Mouse (Mus musculus): ENCODE measurements around the gene Fanca. TPM values are rescaled to one million over a fixed set of nuclear protein-coding genes. Genes with fewer than 3 reads are reported as not detected.

Gene Fanca
- polyA plus RNA-seq, 1 experiment from 2014 or later, result 14.4 TPM

DNA sequence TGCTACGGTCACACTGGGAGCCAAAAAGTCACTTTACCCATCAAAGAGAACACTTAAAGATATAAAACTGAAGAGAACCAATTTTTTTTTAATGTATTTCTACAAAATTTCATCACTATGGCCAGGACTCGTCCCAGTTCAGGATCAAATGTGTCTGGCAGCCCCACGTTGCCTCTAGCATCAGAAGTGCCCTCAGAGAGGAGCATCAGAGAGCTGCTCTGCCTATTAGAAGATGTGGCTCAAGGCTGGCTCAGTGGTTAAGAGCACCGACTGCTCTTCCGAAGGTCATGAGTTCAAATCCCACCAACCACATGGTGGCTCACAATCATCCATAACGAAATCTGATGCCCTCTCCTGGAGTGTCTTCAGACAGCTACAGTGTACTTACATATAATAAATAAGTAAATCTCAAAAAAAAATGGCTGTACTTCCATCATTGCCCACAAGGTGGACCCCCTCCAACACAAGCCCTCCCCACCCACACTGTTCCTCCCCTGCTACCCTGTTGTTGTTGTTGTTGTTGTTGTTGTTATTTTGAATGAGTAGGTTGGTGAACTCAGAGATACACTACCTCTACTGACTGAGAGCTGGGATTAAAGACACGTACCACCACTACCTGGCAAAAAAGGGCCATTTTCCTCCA is 1.3 kb upstream of the Fanca start:
- Histone ChIP-seq H3K4me1 (ENCODE audit: control insufficient read depth, low read depth, low read length) (peaks cover 18% of the 10 kb centered on the region), H3K4me2 (ENCODE audit: low read depth, low read length) (peak overlapping the region; percentile 80; the same call in 1 of the 2 replicates), H3K9ac (ENCODE audit: low read depth, low read length) (no peak overlapping the region), H3K27ac (ENCODE audit: low read length) (no peak overlapping the region; the same call in 1 of the 2 replicates), H3K27me3 (ENCODE audit: control insufficient read depth, insufficient read depth, low read depth, low read length) (no peaks in the 10 kb centered on the region), H3K4me3 (ENCODE audit: low read depth, low read length) (no peak overlapping the region), H3K36me3 (ENCODE audit: control insufficient read depth, insufficient read depth) (no peaks in the 10 kb centered on the region), H3K9me3 (replicated peaks; ENCODE audit: control insufficient read depth, low read length) (no peaks in the 10 kb centered on the region)
- 21% methylated on average over 7 of the region's 7 CpGs for WGBS (ENCODE audit: insufficient replicate concordance)
- no peak for ATAC-seq (ENCODE audit: low read depth)

DNA sequence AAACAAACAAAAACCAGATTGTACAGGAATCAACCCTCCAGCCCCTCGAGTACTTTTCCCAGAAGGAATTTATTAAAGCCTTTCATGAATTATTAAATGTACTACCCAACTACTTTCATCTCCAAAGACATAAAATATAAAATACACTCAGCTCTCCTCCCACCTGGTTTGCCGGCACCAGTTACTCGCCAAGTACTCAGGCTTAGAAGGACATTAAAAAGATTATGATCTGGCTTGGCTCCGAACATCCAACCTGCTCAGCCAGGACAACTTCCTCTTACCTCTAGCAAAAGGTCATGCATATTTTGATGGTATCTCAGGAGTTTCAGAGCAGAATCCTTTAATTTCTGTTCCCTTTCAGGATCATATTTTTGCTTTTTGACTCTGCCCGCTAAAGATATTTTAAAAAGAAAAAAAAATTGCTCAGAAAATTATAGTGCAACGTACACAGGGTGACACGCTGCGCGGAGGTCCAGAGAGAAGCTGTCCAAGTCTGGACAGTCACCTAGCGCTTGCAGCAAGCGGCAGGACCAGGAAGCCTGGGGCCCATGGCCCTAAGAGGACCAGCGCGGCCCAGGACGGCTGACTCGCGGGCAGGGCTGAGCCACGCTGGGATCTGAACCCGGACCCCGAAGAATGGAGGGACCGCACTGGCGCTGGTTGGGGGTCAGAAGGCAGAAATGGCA is 452 bp downstream of the Fanca start:
- Histone ChIP-seq H3K9me3 (replicated peaks; ENCODE audit: control insufficient read depth, low read length) (no peaks in the 10 kb centered on the region), H3K4me3 (ENCODE audit: low read depth, low read length) (peak overlapping the region; percentile 86), H3K4me1 (ENCODE audit: control insufficient read depth, low read depth, low read length) (peaks cover 18% of the 10 kb centered on the region), H3K9ac (ENCODE audit: low read depth, low read length) (peak overlapping the region; percentile 77), H3K27ac (ENCODE audit: low read length) (0 out of 2 replicates have a peak overlapping the region, but pooled peaks have one; percentile 31), H3K36me3 (ENCODE audit: control insufficient read depth, insufficient read depth) (no peaks in the 10 kb centered on the region), H3K27me3 (ENCODE audit: control insufficient read depth, insufficient read depth, low read depth, low read length) (no peaks in the 10 kb centered on the region), H3K4me2 (ENCODE audit: low read depth, low read length) (peak overlapping the region; percentile 80)
- 3% methylated on average over 21 of the region's 21 CpGs for WGBS (ENCODE audit: insufficient replicate concordance)
- ATAC-seq (ENCODE audit: low read depth), result peak; percentile 79

GRCm38 (mm10) chr8:123308738-123309137 is 9.6 kb downstream of the Fanca start:
- Histone ChIP-seq H3K27me3 (ENCODE audit: control insufficient read depth, insufficient read depth, low read depth, low read length) (no peaks in the 10 kb centered on the region), H3K4me2 (ENCODE audit: low read depth, low read length) (no peak overlapping the region), H3K4me3 (ENCODE audit: low read depth, low read length) (no peak overlapping the region), H3K27ac (ENCODE audit: low read length) (no peak overlapping the region), H3K9me3 (replicated peaks; ENCODE audit: control insufficient read depth, low read length) (no peaks in the 10 kb centered on the region), H3K4me1 (ENCODE audit: control insufficient read depth, low read depth, low read length) (no peaks in the 10 kb centered on the region), H3K36me3 (ENCODE audit: control insufficient read depth, insufficient read depth) (peaks cover 12% of the 10 kb centered on the region), H3K9ac (ENCODE audit: low read depth, low read length) (no peak overlapping the region)
- no peak for ATAC-seq (ENCODE audit: low read depth)
- WGBS (ENCODE audit: insufficient replicate concordance), result 57% methylated on average over 4 of the region's 4 CpGs

DNA sequence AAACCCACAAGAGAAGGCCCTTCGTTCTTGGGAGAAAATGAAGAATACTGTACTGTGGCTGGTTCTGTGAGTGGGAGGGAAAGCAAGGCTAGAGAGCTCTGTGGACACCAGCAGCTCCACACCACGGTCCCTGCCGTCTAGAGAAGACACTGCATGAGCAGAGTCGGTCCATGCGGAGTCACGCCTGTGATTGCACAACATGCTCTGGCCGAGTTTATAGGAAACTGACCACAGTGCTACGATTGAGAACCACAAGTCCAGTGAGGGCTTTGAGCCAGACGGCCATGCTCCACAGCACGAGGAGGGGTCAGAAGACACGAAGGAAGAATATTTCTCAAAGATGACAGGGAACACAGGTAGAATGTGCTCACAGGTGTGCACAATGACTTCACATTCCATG is 20.1 kb downstream of the Fanca start:
- Histone ChIP-seq H3K36me3 (ENCODE audit: control insufficient read depth, insufficient read depth) (peaks cover 6% of the 10 kb centered on the region; the same call in 1 of the 2 replicates), H3K4me2 (ENCODE audit: low read depth, low read length) (no peak overlapping the region), H3K9me3 (replicated peaks; ENCODE audit: control insufficient read depth, low read length) (no peaks in the 10 kb centered on the region), H3K4me3 (ENCODE audit: low read depth, low read length) (no peak overlapping the region), H3K27ac (ENCODE audit: low read length) (no peak overlapping the region), H3K27me3 (ENCODE audit: control insufficient read depth, insufficient read depth, low read depth, low read length) (no peaks in the 10 kb centered on the region), H3K4me1 (ENCODE audit: control insufficient read depth, low read depth, low read length) (no peaks in the 10 kb centered on the region), H3K9ac (ENCODE audit: low read depth, low read length) (no peak overlapping the region)
- ATAC-seq (ENCODE audit: low read depth), result peak; percentile 50; the same call in 1 of the 2 replicates
- 63% methylated on average over 11 of the region's 11 CpGs for WGBS (ENCODE audit: insufficient replicate concordance)

- 72% methylated on average over 2 of the region's 2 CpGs for WGBS (ENCODE audit: insufficient replicate concordance)
- no peak overlapping the region for H3K4me3 ChIP-seq (ENCODE audit: low read depth, low read length)
- no peak for ATAC-seq (ENCODE audit: low read depth)
- H3K4me1 ChIP-seq (ENCODE audit: control insufficient read depth, low read depth, low read length), result no peaks in the 10 kb centered on the region
- H3K36me3 ChIP-seq (ENCODE audit: control insufficient read depth, insufficient read depth), result peaks cover 6% of the 10 kb centered on the region; the same call in 1 of the 2 replicates
- no peaks in the 10 kb centered on the region for H3K27me3 ChIP-seq (ENCODE audit: control insufficient read depth, insufficient read depth, low read depth, low read length)
- no peak overlapping the region for H3K9ac ChIP-seq (ENCODE audit: low read depth, low read length)
- H3K9me3 ChIP-seq (replicated peaks; ENCODE audit: control insufficient read depth, low read length), result no peaks in the 10 kb centered on the region
- no peak overlapping the region for H3K27ac ChIP-seq (ENCODE audit: low read length)
- H3K4me2 ChIP-seq (ENCODE audit: low read depth, low read length), result no peak overlapping the region
Measured at GRCm38 (mm10) chr8:123292785-123293184, 25.6 kb downstream of the Fanca start.

GRCm38 (mm10) chr8:123292281-123292680 is 26.1 kb downstream of the Fanca start:
- H3K36me3 ChIP-seq (ENCODE audit: control insufficient read depth, insufficient read depth), result peaks cover 6% of the 10 kb centered on the region
- H3K27ac ChIP-seq (ENCODE audit: low read length), result no peak overlapping the region
- no peak overlapping the region for H3K9ac ChIP-seq (ENCODE audit: low read depth, low read length)
- no peaks in the 10 kb centered on the region for H3K9me3 ChIP-seq (replicated peaks; ENCODE audit: control insufficient read depth, low read length)
- no peaks in the 10 kb centered on the region for H3K27me3 ChIP-seq (ENCODE audit: control insufficient read depth, insufficient read depth, low read depth, low read length)
- no peak for ATAC-seq (ENCODE audit: low read depth)
- no peaks in the 10 kb centered on the region for H3K4me1 ChIP-seq (ENCODE audit: control insufficient read depth, low read depth, low read length)
- no peak overlapping the region for H3K4me3 ChIP-seq (ENCODE audit: low read depth, low read length)
- 68% methylated on average over 3 of the region's 3 CpGs for WGBS (ENCODE audit: insufficient replicate concordance)
- no peak overlapping the region for H3K4me2 ChIP-seq (ENCODE audit: low read depth, low read length)

DNA sequence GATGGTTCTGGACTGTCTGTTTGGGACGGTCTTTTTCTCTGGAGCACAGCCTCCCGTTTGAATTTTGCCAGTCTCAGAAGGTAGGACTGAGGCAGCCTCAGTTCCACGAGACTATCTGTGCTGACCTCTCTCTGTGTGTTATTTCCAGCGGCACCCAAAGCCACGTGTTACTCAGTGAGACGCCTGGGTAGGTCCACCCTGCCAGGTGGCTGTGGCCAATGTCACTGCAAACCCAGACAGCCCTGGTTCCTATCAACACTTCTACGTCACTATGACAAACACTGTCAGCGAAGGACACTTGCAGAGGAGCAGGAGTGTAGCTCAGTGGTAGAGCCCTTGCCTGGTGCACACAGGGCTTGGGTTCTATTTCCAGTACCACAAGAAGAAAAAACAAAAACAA is 26.7 kb downstream of the Fanca start:
- Histone ChIP-seq H3K4me3 (ENCODE audit: low read depth, low read length) (no peak overlapping the region), H3K4me1 (ENCODE audit: control insufficient read depth, low read depth, low read length) (no peaks in the 10 kb centered on the region), H3K27ac (ENCODE audit: low read length) (no peak overlapping the region), H3K9ac (ENCODE audit: low read depth, low read length) (no peak overlapping the region), H3K27me3 (ENCODE audit: control insufficient read depth, insufficient read depth, low read depth, low read length) (no peaks in the 10 kb centered on the region), H3K36me3 (ENCODE audit: control insufficient read depth, insufficient read depth) (peaks cover 6% of the 10 kb centered on the region), H3K9me3 (replicated peaks; ENCODE audit: control insufficient read depth, low read length) (no peaks in the 10 kb centered on the region), H3K4me2 (ENCODE audit: low read depth, low read length) (no peak overlapping the region)
- WGBS (ENCODE audit: insufficient replicate concordance), result 80% methylated on average over 8 of the region's 8 CpGs
- no peak for ATAC-seq (ENCODE audit: low read depth)

DNA sequence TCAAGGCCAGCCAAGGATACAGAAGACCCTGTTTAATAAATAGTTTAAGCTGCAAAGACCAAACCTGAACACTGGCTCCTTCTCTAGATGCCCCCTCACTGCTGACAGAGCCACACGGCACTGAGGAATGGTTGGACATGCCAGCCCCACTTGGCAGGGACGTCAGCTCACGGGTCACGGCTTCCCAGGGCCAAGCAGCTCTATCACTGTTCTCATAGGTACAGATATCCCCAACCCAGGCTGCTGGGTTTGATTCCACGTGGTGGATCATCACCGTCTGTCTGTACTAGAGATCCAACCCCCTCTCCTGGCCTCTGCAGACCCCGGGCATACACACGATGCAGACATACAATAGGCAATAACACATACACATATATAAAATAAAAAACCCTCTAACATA is 27.7 kb downstream of the Fanca start:
- ATAC-seq (ENCODE audit: low read depth), result no peak
- H3K36me3 ChIP-seq (ENCODE audit: control insufficient read depth, insufficient read depth), result peaks cover 2% of the 10 kb centered on the region

DNA sequence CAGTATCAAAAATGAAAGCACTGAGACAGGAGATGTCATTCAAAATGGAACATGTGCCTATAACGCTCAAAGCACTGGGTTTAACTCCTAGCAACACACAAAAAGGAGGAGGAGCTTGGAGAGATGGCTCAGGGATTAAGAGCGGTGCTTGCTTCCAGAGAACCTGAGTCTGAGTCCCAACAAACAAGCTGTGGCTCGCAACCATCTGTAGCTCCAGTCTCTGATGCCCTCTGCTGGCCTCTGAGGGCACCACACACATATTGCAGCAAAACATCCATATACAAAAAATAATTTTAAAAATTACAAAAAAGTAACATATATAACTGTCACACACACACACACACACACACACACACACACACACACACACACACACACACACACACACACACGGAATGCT is 28.2 kb downstream of the Fanca start:
- H3K36me3 ChIP-seq (ENCODE audit: control insufficient read depth, insufficient read depth), result peaks cover 2% of the 10 kb centered on the region; the same call in 1 of the 2 replicates
- no peak overlapping the region for H3K4me3 ChIP-seq (ENCODE audit: low read depth, low read length)
- no peaks in the 10 kb centered on the region for H3K4me1 ChIP-seq (ENCODE audit: control insufficient read depth, low read depth, low read length)
- H3K27me3 ChIP-seq (ENCODE audit: control insufficient read depth, insufficient read depth, low read depth, low read length), result no peaks in the 10 kb centered on the region
- ATAC-seq (ENCODE audit: low read depth), result no peak
- no peak overlapping the region for H3K27ac ChIP-seq (ENCODE audit: low read length)
- WGBS (ENCODE audit: insufficient replicate concordance), result 77% methylated on average over 4 of the region's 4 CpGs
- H3K4me2 ChIP-seq (ENCODE audit: low read depth, low read length), result no peak overlapping the region
- no peaks in the 10 kb centered on the region for H3K9me3 ChIP-seq (replicated peaks; ENCODE audit: control insufficient read depth, low read length)
- no peak overlapping the region for H3K9ac ChIP-seq (ENCODE audit: low read depth, low read length)

More for the DNA sequence above, 27.7 kb downstream of the Fanca start:
- Histone ChIP-seq H3K4me1 (ENCODE audit: control insufficient read depth, low read depth, low read length) (no peaks in the 10 kb centered on the region), H3K4me2 (ENCODE audit: low read depth, low read length) (no peak overlapping the region), H3K4me3 (ENCODE audit: low read depth, low read length) (no peak overlapping the region), H3K27me3 (ENCODE audit: control insufficient read depth, insufficient read depth, low read depth, low read length) (no peaks in the 10 kb centered on the region), H3K9me3 (replicated peaks; ENCODE audit: control insufficient read depth, low read length) (no peaks in the 10 kb centered on the region), H3K27ac (ENCODE audit: low read length) (no peak overlapping the region), H3K9ac (ENCODE audit: low read depth, low read length) (no peak overlapping the region)
- WGBS (ENCODE audit: insufficient replicate concordance), result 84% methylated on average over 8 of the region's 8 CpGs

All from liver, embryonic 16.5 days (tissue).